Mouse (Mus musculus) kidney, postnatal 10 days (tissue): ENCODE measurements around the gene Cybrd1.
A peak's percentile ranks its signal among the peaks of the same experiment; 100 is the strongest.

Experiments
- DNase-seq: peaks from one replicate; pipeline ENCODE4 v3.0.0; 2021; ENCODE audit warnings: mixed read lengths

Cybrd1 gene

DNA sequence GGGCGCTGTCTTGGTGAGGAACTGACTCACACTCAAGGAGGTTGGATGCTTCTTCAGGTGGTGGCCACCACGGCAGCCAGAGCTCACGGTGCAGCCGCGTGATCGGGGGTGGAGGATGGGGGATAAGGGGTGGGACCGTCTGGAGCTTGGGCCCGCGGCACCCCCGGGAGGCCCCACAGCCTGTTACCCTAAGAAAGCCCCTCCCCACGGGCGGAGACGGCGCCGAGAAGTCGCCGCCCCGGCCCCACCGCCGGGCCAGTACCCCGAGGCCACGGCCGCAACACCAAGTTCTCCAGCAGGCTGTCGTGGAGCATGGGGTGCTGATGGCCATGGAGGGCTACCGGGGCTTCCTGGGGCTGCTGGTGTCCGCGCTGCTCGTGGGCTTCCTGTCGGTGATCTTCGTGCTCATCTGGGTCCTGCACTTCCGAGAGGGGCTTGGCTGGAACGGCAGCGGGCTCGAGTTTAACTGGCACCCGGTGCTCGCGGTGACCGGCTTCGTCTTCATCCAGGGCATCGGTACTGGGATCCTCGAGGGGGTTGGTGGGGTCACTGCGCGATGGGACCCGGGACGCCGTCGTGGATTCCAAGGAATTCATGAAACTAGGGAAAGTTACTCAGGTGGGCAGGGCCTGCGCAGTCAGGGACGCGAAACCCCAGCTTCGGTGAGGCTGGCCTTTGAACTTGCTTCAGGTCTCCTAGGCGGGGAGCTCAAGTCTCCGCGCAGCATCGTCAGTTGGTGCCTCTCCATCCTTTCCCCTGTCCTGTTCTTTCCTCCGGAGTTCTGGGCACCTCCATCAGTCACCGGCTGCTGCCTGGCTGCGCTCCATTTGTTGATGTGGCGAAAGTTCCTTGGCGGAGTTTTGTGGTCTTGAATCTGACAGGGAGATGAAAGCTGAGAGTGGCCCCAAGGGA, at the start of gene Cybrd1:
Gene Cybrd1, plus strand, starts transcription at position 127 of the 912 bp plus-strand sequence.
- peak; percentile 56 for DNase-seq

DNA sequence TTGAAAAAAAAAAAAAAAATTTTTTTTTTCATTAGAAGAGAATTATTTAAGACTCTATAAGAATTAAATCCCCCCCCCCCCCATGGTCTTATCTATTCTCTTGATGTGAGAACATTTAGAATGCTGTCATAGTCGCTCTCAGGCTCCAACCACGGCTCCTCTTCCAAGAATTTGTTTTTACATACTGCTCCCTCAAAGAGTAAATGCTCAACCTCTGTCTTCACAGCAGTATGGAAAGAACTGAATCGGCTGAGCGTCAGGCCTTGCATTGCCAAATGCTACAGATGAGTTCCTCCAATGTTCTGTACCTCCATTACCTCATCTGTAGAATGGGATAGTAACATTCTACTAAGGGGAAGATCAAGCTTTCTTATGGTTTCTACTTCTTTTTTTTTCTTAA, 46.1 kb upstream of the Cybrd1 start:
- no peak for DNase-seq

DNA sequence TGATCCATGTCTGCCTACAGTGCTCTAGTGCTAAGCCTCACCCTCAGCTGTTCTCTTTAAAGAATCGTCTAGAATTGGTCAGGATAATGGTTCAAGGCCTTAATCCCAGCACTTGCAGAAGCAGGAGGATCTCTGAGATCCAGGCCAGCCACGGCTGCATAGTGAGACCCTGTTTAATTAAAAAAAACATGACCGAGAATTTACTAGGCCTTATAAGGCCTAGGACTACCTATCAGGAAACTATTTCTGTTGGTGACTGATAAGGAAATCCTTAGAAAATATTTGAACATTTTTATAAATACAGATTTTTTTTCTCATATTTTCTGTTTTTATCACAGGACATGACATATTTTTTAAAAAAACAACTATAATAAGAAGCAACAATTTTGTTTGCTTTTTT, 44.4 kb upstream of the Cybrd1 start:
- DNase-seq = no peak

DNA sequence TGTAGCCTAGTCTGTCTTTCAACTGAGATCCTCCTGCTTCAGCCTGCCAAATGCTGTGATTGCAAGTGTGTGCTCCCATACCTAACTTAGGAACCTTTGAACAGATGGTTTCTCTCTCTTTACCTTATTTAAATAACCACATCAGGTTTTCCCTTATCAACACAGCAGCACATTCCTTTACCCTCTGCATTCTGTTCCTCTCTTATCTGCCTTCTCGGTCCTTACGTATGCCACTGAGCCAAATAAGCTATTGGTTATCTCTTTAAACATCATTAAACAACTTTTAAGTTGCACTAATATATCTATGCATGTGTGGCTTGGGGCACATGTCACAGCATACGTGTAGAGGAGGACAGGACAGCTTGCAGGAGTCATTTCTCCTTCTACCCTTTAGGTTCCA, 43.9 kb upstream of the Cybrd1 start:
- DNase-seq = no peak

DNA sequence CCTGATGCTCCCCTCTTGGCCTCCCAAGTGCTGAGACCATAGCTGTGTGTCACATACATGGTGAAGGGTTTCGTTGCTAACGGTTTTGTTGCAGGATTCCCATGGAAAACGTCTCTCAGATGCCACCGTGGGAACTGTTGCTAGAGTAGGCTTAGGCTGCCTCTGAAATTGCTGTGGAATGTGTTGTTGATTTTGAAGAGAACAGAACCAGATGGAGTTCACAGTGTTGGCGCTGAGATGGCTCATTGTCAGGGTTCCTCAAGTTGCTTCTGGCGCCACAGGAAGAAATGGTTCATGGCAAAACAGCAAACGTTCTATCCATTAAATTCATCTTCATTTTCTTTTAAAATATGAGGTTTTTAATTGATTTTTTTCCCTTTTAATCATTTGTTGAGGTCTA, 35.3 kb upstream of the Cybrd1 start:
- no peak for DNase-seq

GRCm38 (mm10) chr2:71083454-71084193, 34.1 kb upstream of the Cybrd1 start:
- no peak for DNase-seq

DNA sequence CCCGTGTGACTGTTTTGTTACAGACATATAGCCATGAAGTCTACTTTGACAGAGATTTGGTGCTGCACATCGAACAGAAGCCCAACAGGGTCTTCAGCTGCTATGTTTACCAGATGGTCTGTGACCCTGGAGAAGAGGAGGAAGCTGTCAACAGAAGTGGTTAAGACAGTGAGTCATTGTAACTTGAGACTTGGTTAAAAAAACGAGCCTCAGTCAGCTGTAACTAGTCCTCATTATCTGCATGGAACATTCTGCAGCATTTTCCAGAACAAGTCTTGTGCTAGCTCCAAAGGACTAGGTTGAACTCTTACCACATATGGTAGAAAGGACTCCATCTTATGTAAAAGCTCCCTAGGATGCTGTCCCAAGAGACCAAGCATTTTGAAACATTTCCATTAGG, 28.0 kb upstream of the Cybrd1 start:
- no peak for DNase-seq

DNA sequence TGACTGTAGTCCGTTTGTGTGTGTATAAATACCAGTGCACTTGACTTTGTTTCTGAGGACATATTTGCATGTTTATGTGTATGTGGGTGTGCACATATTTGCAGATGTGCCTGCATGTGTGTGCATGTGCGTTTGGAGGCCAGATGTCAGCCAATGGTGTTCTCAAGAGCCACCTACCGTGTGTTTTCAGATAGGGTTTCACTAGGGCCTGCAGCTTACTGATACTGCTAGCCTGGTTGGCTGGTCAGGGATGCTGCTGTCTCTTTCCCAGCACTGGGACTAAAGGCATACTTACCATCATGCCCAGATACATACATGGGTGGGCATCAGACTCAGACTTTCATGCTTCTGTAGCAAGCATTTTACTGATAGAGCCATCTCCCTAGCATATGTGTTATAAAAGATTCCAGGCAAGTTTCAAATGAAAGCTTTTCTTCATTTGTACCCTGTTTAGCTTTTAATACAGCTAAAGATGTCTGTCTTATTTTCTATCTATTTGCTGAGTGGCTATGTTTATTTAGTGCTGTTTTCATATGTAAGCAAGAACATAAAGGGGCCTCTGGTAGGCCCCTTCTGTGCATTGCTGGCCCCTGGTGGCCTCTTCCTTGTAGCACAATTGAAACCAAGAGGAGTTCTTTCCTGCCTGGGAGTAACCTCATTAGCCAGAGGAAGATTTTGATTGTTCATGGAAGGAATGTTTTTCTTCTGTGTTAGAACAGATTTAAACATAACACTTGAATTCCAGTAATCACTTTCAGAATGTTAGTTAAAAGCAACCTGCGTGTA, 26.9 kb upstream of the Cybrd1 start:
- DNase-seq = peak; percentile 28

GRCm38 (mm10) chr2:71096170-71096569, 21.6 kb upstream of the Cybrd1 start:
- DNase-seq = no peak

DNA sequence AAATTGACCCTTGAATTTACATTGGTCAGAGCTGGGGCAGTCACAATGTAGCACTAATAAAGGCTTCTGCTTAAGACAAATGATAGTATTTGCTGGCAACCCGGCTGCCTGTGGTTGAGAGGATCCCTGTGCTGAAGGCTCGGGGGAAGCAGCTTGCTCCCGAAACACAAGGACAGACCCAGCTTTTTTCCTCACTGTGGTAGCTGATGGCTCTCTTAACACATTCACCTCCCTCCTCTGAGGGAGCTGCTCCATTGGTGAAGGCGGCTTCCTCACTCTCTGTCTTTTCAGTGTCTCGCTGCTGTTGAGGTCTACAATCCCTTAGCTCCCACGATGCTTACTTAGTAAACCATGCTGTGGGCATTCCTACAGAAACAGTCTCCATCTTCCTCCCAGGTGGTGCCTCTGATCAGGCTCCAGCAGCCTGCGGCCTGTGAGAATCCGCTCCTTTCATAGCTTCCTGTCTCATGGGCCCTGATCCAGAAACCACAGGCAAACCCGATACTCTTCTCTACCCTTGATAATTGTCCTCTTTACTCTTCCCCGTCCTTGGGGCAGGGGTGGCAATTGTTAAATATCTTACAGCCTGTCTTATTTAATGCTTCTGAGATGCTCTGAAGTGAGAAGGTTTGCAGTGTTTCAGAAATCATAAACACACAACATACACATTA, 15.0 kb upstream of the Cybrd1 start:
- DNase-seq = no peak

DNA sequence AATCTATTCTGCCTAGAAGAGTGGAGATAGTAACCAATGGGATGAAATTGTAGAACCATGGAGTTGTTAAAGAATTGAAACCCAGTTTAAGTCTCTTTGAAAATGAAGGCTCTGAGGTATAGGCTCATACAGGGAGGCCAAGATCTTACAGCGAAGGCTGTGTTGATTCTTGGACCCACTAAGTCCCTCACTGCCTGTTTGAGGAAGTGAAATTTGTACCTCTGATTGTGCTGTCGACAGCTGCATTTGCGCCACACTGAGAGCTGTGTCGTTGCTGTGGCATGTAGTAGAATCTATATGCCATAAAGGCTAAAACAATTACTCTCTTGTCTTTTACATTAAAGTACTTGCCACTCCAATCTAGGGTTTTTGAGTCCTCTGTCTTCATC, 14.4 kb upstream of the Cybrd1 start:
- no peak for DNase-seq

GRCm38 (mm10) chr2:71104696-71105095, 13.0 kb upstream of the Cybrd1 start:
- DNase-seq = no peak

DNA sequence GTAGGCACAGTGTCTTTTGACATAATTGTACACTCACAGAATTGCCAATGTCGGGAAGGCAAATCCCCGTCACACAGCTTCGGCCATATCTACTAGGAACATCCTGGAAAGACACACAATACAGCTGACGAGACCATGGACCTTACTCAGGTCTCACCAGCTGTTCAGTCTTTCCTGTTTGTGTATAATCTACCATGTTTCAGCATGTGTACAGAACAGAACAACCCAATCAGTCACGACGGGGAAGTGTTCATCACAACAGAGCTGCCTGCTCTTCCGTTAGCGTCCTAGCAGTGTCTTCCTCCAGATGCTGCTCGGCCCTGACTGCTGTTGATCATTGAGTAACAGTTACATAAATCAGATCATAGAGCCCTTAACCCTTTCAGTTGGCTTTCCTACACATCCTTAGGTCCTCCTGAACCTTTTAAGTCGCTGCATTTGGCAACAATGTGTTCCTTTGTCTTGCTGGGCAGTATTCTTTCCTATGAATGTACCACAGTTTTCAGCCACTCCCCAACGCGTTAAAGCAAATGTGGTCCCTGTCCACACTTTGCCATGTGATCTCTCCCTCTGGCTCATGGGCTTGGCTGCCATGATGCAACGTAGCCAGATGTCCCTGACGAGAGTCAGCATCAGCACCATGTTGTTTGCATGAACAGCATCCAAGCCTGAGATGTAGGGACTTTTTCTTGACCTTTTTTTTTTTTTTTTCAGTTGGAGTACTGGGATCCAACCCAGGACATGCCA, 12.1 kb upstream of the Cybrd1 start:
- no peak for DNase-seq

GRCm38 (mm10) chr2:71107225-71107624, 10.5 kb upstream of the Cybrd1 start:
- DNase-seq = no peak

DNA sequence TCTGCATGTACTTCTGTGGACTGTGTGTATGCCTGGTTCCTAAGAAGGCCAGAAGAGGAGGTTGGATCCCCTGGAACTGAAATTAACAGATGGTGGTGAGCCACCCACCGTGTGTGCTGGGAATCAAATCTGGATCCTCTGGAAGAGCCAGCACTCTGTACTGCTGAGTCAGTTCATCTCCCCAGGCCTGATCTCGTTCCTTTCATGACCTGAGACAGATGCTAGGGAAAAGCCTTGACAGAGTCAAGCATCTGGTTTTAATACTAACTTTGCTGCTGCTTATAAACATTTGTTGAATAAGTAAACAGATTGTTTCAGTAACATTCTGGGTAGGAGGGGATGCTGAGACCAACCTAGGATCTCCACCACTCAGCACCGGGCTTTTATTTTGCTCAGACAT, 9.2 kb upstream of the Cybrd1 start:
- DNase-seq = no peak

DNA sequence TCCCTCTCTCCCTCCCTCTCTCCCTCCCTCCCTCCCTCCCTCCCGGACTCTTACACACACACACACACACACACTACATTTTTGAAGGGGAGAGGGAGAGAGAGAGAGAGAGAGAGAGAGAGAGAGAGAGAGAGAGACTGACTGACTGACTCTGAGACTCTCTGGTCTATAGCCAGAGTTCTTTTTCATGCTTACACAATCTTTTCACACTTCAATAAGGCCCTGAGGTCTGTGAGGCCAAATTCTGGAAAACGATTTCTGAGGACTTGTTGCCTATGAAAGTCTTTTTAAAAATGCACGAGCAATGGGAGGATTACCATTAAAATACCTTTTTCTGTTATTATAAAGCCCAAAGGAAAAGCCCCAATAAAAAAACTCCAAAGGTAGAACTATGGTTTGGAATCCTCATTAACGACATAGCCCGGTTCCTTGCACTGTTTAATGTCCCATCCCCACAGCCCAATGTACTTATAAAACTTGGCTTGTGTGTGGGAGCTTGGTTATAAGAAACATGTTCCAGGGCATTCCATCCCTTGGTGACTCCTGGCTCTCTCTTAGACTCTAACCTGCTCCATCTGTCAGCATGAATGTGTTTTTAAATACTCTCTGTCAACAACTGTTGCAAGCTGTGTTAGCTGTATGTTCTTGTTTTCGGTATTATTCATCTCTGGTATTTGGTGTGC, 4.1 kb upstream of the Cybrd1 start:
- no peak for DNase-seq

DNA sequence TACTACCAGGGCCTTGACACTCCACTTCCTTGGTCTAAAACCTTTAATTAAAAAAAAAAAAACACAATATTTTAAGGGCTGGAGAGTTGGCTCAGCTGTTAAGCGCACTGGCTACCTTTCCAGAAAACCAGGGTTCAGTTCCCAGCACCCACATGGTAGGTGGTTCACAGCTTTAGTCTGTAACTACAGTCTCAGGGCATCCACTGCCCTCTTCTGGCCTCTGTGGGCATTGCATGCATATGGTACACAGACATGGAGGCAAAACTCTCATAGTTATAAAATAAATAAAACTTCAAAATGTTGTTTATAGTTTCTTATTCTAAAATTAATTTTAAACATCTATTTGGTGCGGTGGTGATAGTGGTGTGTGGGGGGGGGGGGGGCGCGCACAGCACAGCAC, 1.6 kb upstream of the Cybrd1 start:
- no peak for DNase-seq

- no peak for DNase-seq
Measured at GRCm38 (mm10) chr2:71120844-71121243, 3.1 kb downstream of the Cybrd1 start.

DNA sequence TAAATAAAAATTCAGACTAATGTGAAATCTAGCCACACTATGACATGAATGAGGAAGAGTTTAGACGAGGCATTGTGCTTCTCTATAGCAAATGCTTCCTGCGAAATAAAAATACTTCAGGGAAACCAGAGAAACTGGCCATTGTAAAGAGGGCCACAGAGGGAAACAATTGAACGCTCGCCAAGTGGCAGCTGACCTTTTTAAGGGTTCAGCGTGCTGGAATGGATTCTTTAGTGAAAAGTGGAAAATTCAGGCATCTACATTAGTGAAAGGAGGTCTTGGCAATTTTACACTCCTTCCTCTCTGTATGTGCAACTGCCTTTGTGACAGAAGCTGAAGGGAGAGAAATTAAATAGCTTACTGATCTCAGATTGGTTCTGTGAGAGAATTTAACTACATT, 3.7 kb downstream of the Cybrd1 start:
- peak; percentile 47 for DNase-seq

DNA sequence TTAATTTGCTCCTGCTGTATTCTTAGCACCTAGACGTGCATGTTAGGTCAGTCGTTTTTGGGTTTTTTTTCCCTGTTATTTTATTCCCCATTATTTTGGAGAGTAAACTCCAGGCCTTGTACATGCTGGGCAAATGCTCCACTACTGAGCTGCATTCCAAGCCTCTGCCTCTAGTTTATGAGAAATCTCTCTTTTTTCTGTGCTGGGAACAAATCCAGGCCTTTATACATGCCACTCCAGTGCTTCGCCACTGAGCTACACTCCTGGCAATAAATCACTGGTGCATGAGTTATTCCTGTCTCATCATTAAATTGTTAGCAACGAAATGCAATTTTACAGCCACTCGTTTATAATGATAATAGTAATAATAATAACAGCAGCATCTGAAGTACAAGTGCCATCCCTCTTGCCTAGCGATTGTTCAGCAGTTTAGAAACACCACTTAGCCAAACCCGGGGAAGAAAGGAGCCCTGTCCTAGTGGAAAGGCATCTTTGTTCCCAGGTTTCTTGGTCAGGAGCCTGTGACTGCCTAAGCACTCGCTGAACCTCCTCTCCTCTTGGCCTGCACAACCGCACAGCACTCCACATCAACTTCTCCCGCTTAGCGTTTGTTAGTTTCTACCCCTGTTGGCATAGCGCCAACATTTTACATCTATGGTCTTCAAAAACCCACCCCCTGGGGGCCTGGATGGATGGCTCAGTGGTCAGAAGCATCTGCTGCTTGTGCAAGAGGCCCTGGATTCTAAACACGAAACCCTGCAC, 4.7 kb downstream of the Cybrd1 start:
- no peak for DNase-seq

DNA sequence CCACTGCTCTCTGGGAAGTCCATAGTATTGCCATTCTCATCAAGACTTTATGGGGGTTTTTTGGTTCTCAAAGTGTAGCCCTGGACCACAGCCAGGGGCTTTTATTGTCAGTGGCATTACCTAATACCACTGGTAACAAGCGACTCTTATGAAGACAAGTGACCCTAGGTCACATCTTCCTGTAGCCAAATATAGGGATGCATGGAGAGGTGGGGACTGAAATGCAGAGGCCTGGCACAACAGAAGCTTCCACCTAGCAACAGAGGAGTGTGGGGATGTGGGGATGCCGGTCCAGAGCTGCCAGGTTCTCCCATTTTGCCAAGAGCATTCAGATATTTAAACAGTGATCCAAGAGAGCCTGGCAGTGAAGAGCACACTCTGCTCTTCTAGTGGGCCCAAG, 5.9 kb downstream of the Cybrd1 start:
- DNase-seq = no peak
